Mouse (Mus musculus): Measurements from ENCODE around the gene Tas2r131. TPM values are rescaled to one million over a fixed set of nuclear protein-coding genes. Genes with fewer than 3 reads are reported as not detected.
"Not testable (repeated sequence)": the region's sequence is repeated elsewhere in the genome, so short reads cannot be mapped to it uniquely, and the experiment has no call there.

Gene Tas2r131
- not detected in 2 replicates for polyA plus RNA-seq (2016; fragmentation: Nextera tagmentation; extraction: Ambion mirVana)

GRCm38 (mm10) chr6:132957819-132958218 lies at the start of gene Tas2r131:
TSS of gene Tas2r131 (minus strand) at chr6:132957919.
- Histone ChIP-seq H3K4me1 (no peaks in the 10 kb centered on the region), H3K27me3 (ENCODE audit: low read depth, poor library complexity, severe bottlenecking) (no peaks in the 10 kb centered on the region), H3K9me3 (replicated peaks) (no peaks in the 10 kb centered on the region), H3K27ac (no peak within 1 kb of the TSS), H3K4me3 (no peak within 1 kb of the TSS), H3K36me3 (no peaks in the 10 kb centered on the region)
- DNase-seq (ENCODE audit: low spot score), result no peak
- WGBS, result 78% methylated on average over 1 of the region's 1 CpGs

DNA sequence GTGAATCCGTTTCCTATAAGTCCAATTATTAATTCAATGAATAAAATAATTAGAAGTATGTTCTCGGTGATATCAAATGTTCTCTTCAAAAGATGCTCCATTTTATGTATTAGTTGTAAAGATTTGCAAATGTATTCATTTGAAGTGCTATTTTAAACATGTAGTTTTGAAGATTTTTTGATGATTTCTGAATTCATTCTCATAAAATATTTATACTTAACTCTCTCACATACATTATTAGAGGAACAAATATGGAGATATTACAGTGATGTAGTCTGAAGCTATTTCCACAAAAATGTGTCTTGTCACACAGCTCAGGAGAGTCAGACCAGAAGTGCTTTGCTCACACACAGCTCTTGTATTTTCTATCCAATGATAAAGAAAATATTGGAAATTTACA lies 23.1 kb upstream of the Tas2r131 start, which contains the start of gene Tas2r109:
Gene Tas2r109 (minus strand): TSS at position 101 of the 400 bp plus-strand sequence.
- no peak for DNase-seq (ENCODE audit: low spot score)

GRCm38 (mm10) chr6:132950802-132951201 lies 6.9 kb downstream of the Tas2r131 start, which contains the start of gene Tas2r129:
TSS of gene Tas2r129 (plus strand) at chr6:132951102.
- Histone ChIP-seq H3K27ac (no peak within 1 kb of the TSS), H3K9me3 (replicated peaks) (no peaks in the 10 kb centered on the region), H3K4me3 (no peak within 1 kb of the TSS), H3K36me3 (no peaks in the 10 kb centered on the region), H3K27me3 (ENCODE audit: low read depth, poor library complexity, severe bottlenecking) (no peaks in the 10 kb centered on the region), H3K4me1 (no peaks in the 10 kb centered on the region)
- no peak for DNase-seq (ENCODE audit: low spot score)
- WGBS, result 88% methylated on average over 2 of the region's 2 CpGs

More for the DNA sequence above, 23.1 kb upstream of the Tas2r131 start, which contains the start of gene Tas2r109:
- H3K36me3 ChIP-seq, result no peaks in the 10 kb centered on the region
- WGBS, result 92% methylated on average over 2 of the region's 2 CpGs
- no peaks in the 10 kb centered on the region for H3K4me1 ChIP-seq
- H3K9me3 ChIP-seq (replicated peaks), result no peaks in the 10 kb centered on the region
- H3K27me3 ChIP-seq (ENCODE audit: low read depth, poor library complexity, severe bottlenecking), result no peaks in the 10 kb centered on the region
- no peak within 1 kb of the TSS for H3K27ac ChIP-seq
- H3K4me3 ChIP-seq, result no peak within 1 kb of the TSS

DNA sequence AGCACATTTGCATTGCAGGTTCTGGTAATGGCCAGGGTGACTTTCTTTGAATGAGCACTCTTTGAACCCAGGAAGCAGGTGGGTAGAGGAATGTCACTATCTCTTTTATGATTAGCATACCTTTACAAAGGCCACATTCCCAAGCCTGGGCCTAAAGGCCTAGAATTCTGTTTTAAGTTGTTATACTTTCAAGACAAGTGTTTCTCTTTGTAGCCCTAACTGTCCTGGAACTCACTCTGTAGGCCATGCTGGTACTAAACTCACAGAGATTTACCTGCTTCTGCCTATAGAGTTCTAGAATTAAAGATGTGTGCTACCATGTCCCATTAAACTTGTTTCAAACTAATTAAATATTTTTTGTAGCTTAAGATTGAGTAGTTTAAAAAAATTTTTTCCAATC lies 16.3 kb downstream of the Tas2r131 start:
- not testable (repeated sequence) for H3K9me3 ChIP-seq (replicated peaks); DNase-seq (ENCODE audit: low spot score); H3K36me3 ChIP-seq; H3K4me1 ChIP-seq; H3K4me3 ChIP-seq; H3K27me3 ChIP-seq (ENCODE audit: low read depth, poor library complexity, severe bottlenecking); H3K27ac ChIP-seq

DNA sequence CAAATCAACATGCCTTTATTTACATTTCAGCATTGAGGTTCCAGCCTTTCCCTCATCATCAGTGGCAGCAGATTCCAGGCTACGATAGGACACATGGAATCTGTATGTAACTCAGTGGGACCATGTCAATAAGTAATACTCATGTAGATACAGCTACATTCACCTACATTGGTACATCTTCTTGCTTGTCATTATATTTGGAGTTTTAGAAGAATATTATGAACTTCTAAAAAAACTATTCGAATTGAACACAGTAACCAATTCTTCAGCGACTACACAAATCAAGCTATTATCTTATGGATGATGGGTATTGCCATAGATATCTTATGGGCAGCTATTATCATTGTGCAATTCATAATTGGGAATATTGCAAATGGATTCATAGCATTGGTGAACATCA lies 48.4 kb downstream of the Tas2r131 start, which contains the start of gene Tas2r125:
Gene Tas2r125 (plus strand): TSS at position 301 of the 400 bp plus-strand sequence.
- Histone ChIP-seq H3K27ac (no peak within 1 kb of the TSS), H3K4me1 (no peaks in the 10 kb centered on the region), H3K36me3 (no peaks in the 10 kb centered on the region), H3K4me3 (no peak within 1 kb of the TSS), H3K9me3 (replicated peaks) (no peaks in the 10 kb centered on the region), H3K27me3 (ENCODE audit: low read depth, poor library complexity, severe bottlenecking) (no peaks in the 10 kb centered on the region)
- WGBS, result 91% methylated on average over 3 of the region's 3 CpGs
- no peak for DNase-seq (ENCODE audit: low spot score)

Other genes with a start within 250 kb of the Tas2r131 start
- gene Tas2r122, start 246.0 kb downstream of the Tas2r131 start, polyA plus RNA-seq (2016; fragmentation: Nextera tagmentation; extraction: Ambion mirVana), result not detected in 2 replicates
- not detected in 2 replicates for gene Tas2r115, start 219.9 kb downstream of the Tas2r131 start, polyA plus RNA-seq (2016; fragmentation: Nextera tagmentation; extraction: Ambion mirVana)
- not detected in 2 replicates for gene Tas2r124, start 203.2 kb downstream of the Tas2r131 start, polyA plus RNA-seq (2016; fragmentation: Nextera tagmentation; extraction: Ambion mirVana)
- not detected in 2 replicates for gene Tas2r102, start 195.8 kb downstream of the Tas2r131 start, polyA plus RNA-seq (2016; fragmentation: Nextera tagmentation; extraction: Ambion mirVana)
- not detected in 2 replicates for gene Tas2r136, start 179.8 kb downstream of the Tas2r131 start, polyA plus RNA-seq (2016; fragmentation: Nextera tagmentation; extraction: Ambion mirVana)
- not detected in 2 replicates for gene Tas2r117, start 155.1 kb downstream of the Tas2r131 start, polyA plus RNA-seq (2016; fragmentation: Nextera tagmentation; extraction: Ambion mirVana)
- gene Tas2r123, start 110.8 kb downstream of the Tas2r131 start, polyA plus RNA-seq (2016; fragmentation: Nextera tagmentation; extraction: Ambion mirVana), result not detected in 2 replicates
- not detected in 2 replicates for gene Tas2r116, start 102.5 kb downstream of the Tas2r131 start, polyA plus RNA-seq (2016; fragmentation: Nextera tagmentation; extraction: Ambion mirVana)
- gene Tas2r110, start 89.9 kb downstream of the Tas2r131 start, polyA plus RNA-seq (2016; fragmentation: Nextera tagmentation; extraction: Ambion mirVana), result not detected in 2 replicates
- gene Tas2r113, start 64.9 kb downstream of the Tas2r131 start, polyA plus RNA-seq (2016; fragmentation: Nextera tagmentation; extraction: Ambion mirVana), result not detected in 2 replicates
- not detected in 2 replicates for gene Tas2r125, start 48.3 kb downstream of the Tas2r131 start, polyA plus RNA-seq (2016; fragmentation: Nextera tagmentation; extraction: Ambion mirVana)
- not detected in 2 replicates for gene Tas2r129, start 6.8 kb downstream of the Tas2r131 start, polyA plus RNA-seq (2016; fragmentation: Nextera tagmentation; extraction: Ambion mirVana)
- not detected in 2 replicates for gene Tas2r109, start 23.0 kb upstream of the Tas2r131 start, polyA plus RNA-seq (2016; fragmentation: Nextera tagmentation; extraction: Ambion mirVana)
- not detected in 2 replicates for gene Tas2r103, start 79.2 kb upstream of the Tas2r131 start, polyA plus RNA-seq (2016; fragmentation: Nextera tagmentation; extraction: Ambion mirVana)
- gene Tas2r140, start 97.9 kb upstream of the Tas2r131 start, polyA plus RNA-seq (2016; fragmentation: Nextera tagmentation; extraction: Ambion mirVana), result not detected in 2 replicates
- 51.7 and 64.5 TPM in 2 replicates for gene Smim10l1, start 147.0 kb upstream of the Tas2r131 start, polyA plus RNA-seq (2016; fragmentation: Nextera tagmentation; extraction: Ambion mirVana)